Mouse (Mus musculus): ENCODE results near the gene Atp13a1.

The Atp13a1 gene

DNA sequence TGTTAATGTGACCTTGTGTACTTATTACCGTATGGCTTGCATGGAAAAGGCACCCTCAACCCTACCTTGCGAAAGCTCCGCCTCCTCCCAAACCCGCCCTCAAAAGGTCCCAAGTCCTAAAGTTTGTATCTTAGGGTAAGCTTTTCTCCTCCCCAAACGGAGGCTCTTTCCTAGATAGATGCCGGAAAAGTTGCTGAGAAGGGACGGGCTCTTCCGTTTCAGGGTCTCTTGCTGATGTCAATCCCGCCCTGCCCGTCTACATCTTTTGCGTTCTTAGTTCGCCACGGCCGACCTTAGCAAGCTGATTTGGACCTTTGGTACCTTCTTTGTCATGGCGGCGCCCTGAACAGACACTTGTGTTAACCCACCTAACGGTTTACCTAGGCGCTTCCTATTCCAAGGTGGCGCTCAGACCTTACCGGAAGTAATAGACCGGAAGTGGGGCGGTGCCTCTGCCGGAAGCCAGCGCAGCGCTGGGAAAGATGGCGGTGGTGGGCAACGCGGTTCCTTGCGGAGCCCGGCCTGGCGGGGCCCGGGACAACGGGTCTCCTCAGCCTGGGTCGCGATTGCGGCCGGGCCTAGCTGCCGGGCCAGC is at the start of gene Atp13a1, which contains the start of gene Zfp866:
Gene Atp13a1, plus strand, starts transcription at position 391 of the 595 bp plus-strand sequence.
Gene Zfp866, minus strand, starts transcription at position 406 of the 595 bp plus-strand sequence.
- DNase-seq (ENCODE audit: low read depth, low spot score), result peak; percentile 94

DNA sequence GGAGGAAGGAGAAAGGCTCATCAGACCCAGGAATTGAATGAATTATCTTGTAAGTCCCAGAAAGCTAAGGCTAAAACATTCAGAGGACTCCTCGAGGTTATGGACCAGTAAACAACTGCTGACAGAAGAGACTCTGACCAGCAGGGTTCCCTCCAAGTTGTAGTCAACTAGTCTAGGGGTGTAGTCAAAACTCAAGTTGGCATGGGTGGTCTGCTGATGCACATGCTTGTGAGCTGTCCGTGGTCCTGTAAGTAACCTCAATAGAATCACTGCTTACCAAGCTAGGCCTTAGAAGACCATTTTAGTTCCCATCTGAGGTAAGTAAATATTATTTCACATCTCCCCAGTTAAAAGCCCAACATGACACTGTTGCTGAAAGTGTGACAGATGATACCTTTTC is 49.7 kb upstream of the Atp13a1 start:
- DNase-seq (ENCODE audit: low read depth, low spot score), result peak; percentile 22

DNA sequence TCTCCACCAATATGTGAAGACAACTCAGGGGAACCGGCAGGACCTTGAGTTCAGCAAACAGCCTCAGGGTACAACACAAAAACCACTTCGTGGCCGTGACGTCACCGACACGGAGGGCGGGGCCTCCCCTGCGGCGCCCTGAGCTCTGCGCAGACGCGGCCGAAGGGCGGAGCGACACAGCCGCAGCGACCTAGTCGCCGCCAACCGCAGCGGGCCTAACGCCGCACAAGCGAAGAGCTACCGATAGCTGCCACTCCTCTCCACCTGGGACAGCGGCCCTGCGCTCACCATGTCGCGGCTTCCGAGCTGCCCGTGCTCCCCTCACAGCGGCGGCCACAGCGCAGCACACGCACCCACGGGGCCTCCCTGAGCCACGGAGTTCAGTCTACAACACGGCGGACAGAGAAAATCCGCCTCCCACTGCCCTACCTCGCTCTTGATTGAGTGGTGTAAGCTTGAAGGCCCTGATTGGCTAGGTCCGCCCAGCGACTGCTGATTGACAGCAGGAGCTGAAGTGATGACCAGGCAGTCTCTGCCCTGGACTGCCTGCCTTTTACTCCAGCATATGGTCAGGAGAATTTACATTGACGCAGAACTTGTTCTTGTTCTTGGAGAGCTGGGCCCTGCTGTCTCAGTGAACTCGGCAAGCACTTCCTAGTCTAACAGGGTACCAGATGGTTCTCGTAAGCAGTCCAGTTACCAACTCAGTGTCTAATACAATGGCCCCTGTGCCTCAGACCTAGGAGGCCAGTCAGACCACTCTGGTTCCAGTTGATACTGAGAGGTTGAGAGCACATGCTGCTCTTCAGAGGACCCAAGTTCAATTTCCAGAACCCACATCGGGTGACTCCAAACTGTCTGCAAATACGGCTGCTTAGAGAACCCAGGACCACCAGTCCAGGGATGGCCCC is 41.2 kb upstream of the Atp13a1 start, which contains the start of gene Zfp963:
Gene Zfp963, minus strand, starts transcription at position 427 of the 911 bp plus-strand sequence.
- DNase-seq (ENCODE audit: low read depth, low spot score), result peak; percentile 98

DNA sequence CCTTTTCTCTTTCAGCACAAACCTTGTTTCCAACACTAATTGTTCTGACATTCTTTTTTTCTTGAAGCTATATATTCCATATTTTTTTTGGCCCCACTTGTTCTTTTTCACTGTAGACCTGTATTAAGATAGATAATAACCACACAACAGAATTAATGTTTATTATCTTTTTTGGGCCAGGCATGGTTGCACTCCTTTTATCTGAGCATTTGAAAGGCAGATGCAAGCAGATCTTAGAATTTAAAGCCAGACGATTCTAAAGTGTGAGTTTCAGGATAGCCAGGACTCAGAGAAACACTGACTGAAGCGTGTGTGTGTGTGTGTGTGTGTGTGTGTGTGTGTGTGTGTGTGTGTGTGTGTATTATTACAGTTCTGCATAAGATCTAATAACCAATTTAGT is 38.5 kb upstream of the Atp13a1 start:
- no peak for DNase-seq (ENCODE audit: low read depth, low spot score)

DNA sequence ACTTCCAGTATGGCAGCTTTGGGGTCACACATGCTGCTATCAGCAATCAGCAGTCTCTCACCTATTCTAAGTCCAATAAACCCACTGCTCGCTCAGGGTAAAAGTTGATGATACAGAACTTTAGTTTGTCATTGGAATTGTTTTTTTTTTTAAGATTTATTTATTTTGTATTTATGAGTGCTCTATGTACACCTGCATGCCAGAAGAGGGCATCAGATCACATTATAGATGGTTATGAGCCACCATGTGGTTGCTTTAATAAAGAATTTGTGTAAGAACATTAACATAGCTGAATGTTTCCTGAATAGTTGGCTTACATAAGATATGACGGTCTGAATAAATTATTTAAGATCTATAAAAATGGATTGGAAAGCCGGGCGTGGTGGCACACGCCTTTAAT is 32.6 kb upstream of the Atp13a1 start:
- no peak for DNase-seq (ENCODE audit: low read depth, low spot score)

DNA sequence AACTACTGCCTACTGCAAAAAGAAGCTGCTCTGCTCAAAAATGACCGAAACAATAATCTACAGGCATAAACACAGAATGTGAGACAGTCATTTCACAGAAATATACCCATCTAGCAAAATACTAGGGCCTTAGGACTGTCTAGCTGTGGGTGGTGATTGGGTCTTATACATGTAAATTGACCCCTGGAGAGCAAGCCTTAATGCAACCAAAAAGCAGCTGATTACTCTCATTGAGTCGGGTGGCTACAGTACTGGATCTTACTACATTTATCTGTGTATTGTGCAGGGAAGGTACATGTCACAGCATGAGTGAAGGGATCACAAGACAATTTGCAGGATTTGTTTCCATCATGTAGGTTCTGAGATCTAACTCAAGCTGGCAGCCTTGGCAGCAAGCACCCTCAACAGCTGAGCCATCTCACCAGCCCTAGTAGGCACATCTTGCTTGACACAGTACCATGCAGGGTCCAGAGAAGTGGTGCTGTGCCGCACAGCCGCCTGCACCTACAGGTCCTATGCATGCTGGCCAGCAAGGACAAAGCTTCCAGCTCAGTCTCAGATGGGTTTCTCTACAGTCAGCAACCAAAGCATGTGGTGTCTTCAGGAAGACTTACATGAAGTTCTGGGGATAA is 29.0 kb upstream of the Atp13a1 start:
- no peak for DNase-seq (ENCODE audit: low read depth, low spot score)

DNA sequence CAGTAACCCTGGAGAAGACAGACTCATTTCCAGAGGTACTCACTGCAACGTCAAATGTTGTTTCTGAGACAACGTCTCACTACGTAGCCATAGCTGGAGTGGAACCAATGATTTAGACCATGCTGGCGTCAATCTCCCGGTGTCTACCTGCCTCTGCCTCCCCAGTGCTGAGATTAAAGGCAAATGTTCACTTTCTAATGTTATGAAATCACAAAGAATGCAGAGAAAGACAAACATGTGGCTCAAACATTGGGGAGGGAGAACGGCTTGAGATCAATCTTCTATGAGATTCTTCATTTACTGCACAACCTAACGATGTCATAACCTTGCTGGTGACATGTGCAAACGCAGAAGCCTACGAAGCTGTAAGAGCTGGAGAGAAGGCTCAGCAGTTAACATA is 19.7 kb upstream of the Atp13a1 start:
- DNase-seq (ENCODE audit: low read depth, low spot score), result no peak

DNA sequence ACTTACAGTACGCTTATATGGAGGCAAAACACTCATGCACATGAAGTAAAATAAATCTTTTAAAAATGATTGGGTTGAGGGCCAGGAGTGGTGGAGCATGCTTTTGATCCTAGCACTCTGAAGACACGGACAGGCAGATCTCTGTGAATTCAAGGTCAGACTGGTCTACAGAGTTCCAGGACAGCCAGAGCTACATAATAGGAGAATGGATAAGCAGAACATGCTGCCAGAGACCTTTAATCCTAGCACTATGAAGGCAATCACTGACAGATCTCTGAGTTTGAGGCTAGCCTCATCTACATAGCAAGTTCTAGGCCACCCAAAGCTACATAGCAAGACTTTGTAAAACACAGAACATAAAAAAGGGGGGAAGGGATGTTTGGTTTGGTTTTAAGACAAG is 18.9 kb upstream of the Atp13a1 start:
- DNase-seq (ENCODE audit: low read depth, low spot score), result no peak

DNA sequence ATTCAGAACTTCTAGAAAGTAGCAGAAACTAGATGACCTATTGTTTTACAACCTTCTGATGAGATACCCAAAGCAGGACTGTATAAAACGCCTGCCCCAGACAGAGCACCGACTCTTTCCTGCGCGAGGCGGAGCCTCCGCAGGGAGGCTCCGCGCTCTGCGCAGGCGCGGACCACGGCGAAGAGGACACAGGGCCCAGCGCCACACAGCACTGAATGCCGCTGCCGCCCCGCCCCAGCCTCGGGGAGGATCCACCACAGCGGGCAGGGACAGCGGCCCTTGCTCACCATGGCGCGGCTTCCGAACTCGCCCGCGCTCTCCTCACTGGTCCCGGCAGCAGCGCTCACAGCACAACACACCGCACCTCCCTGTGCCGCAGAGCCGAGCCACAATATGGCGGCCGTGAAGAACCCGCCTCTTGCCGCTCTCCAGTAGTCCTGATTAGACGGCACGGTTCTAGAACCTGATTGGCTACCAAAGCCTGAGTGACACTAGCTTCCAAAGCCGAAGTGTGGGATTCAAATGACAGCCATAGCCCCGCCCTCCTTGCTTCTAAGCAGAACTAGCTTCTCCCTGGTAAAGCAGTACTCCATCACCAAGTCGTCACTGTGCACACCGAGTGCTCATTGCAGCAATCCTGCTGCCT is 16.3 kb upstream of the Atp13a1 start, which contains the start of gene Gm20422:
Gene Gm20422, minus strand, starts transcription at position 384 of the 646 bp plus-strand sequence.
- DNase-seq (ENCODE audit: low read depth, low spot score), result peak; percentile 98

DNA sequence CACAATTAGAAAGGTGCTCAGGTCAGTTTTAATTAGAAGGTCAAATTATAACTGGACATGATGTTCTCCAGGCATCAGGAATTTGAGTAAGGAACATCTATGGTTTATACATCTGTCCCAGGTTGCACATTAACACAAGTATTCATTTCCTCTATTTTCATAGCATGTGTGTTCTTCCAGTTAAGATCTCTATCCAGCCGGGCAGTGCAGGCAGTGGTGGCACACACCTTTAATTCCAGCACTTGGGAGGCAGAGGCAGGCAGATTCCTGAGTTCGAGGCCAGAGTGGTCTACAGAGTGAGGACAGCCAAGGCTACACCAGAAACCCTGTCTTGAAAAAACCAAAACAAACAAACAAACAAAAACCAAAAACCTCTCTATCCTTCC is 15.8 kb upstream of the Atp13a1 start:
- DNase-seq (ENCODE audit: low read depth, low spot score), result no peak

DNA sequence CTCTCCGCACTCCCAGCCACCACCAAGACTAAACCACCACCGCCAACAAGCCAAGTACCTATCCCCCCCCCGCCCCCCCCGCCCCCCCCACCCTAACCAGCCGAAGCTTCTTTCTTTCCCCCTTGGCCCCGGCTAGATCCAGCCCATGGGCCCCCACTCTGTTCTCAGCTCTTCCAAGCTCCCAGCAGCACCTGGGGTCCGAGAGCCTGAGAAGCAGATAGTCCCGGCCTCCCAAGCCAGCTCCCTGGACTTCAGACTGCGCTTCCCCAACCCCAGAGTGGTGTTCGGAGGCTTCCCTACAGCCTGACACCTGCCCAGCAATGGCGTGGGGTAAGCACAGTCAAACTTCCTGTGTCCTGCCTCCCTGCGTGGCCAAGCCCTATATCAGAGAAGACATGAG is 13.9 kb upstream of the Atp13a1 start:
- DNase-seq (ENCODE audit: low read depth, low spot score), result no peak

DNA sequence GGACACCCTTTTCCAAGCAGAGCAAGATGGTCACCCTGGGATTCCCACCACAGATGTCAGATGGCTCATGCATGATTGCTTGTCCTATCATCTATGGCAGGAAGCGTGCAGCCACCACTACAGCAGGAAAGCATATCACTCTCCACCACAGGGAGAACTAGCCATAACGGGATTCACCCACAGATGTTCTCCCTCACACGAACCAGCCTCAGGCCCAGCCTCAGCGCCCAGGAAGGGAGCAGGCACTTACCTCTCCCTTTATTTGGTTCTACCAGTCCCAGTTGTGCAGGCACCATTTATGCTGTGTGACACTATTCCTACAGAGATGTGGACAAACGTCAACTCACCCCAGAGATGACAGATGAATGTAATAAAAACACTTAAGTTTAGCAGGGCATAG is 1.9 kb upstream of the Atp13a1 start:
- DNase-seq (ENCODE audit: low read depth, low spot score), result no peak

DNA sequence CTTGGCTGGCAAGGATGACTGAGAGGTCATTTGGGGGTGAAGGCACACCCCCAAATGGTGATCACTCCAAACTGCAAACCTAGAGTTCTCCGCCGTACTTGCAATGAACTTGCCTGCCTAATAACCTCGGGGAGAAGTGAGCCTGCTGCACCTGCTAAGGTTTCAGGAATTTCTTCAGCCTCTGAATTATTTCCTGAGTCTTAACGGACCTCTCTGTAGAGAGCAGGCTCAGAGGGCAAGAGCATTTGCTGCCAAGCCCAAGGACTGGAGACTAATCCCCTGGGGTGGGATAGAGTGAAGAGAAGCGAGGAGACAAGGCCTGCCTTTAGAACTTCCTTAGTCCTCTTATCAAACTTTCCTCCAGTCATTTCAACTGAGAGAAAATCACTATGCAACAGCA is 1.2 kb upstream of the Atp13a1 start:
- peak; percentile 25 for DNase-seq (ENCODE audit: low read depth, low spot score)

DNA sequence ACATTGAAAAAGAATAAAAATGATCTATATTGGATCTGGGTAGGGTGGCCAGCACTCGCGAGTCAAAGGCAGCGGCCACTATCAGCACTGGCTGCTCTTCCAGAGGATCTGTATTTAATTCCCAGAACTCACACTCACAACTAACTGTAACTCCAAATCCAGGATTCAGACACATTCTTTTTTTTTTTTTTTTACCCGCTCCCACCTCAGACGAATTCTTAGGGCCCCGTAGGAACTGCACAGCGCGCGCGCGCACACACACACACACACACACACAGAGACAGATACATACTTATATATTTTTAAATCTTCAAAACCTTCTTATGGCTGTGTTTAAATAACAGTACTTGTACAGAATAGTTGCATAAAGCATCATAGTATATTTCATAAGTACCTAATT is 599 bp upstream of the Atp13a1 start:
- no peak for DNase-seq (ENCODE audit: low read depth, low spot score)

DNA sequence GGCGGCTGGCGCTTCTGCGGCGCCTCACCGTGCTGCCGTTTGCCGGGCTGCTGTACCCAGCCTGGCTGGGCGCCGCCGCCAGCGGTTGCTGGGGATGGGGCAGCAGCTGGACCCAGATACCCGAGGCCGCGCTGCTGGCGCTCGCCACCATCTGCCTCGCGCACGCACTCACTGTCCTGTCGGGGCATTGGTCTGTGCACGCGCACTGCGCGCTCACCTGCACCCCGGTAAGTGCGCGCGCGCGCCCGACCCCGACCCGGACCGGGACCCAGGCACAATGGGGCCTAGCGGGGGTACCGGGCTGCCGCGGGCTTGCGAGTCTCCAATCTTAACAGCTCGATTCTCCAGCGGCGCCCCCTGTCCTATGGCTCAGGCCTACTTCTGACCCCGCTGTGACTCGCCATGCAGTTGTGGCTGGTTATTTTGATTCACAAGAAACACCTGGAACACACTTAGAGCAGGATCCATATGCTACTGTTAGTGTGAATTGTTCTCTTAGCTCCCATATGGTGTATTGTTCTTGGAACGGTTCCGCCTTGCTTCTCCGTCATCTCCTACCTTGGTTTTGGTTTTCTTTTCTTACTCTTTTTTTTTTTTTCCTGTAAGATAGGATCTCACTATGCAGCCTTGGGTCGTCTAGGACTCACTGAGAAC is 579 bp downstream of the Atp13a1 start:
- DNase-seq (ENCODE audit: low read depth, low spot score), result no peak

DNA sequence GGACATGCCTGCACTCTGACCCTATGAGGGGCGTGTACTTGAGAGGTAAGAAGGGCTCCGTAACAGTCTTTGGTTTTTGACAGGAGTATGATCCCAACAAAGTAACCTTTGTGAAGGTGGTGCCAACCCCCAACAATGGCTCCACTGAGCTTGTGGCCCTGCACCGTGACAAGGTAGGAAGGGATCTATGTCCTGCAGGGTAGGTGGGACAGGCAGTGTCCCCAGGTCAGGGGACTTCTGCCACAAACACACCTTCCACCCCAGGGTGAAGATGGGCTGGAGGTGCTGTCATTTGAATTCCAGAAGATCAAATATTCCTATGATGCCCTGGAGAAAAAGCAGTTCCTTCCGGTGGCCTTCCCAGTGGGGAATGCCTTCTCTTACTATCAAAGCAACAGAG is 2.7 kb downstream of the Atp13a1 start:
- DNase-seq (ENCODE audit: low read depth, low spot score), result no peak

DNA sequence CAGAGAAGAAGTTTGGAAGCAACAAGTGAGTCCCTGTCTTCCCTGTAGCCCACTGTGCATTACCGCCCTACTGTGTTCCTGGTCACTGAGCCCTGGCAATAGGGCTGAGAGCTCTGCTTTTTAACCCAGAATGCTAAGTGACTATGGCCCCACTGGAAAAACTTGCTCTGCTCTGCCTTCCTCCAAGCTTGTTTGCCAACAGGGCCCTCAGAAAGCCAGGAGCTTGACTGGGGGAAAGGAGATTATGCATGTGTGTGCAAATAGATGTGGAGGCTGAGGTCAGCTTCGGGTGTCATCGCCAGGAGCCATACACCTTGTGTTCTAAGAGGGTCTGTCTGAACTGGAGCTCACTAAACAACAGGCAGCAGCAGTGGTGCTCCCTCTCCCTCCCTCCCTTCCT is 3.1 kb downstream of the Atp13a1 start:
- no peak for DNase-seq (ENCODE audit: low read depth, low spot score)

DNA sequence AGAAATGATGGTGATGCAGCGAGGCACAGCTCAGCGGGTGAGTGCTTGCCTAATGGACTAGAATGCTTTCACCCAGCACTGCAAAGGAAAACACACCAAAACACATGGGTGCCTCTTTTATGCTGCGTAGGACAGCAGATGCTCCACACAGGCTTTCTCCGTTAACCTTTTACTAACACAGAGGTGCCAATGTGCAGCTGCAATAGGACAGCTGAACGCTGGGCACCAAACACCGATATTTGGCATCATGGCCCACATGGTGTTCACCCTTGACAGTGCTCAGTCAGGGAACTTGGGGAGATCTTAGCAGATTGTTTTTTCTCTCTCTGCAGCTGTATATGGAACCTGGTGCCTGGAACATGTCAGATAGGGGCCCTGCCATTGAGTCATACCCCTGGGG is 3.9 kb downstream of the Atp13a1 start:
- DNase-seq (ENCODE audit: low read depth, low spot score), result no peak

DNA sequence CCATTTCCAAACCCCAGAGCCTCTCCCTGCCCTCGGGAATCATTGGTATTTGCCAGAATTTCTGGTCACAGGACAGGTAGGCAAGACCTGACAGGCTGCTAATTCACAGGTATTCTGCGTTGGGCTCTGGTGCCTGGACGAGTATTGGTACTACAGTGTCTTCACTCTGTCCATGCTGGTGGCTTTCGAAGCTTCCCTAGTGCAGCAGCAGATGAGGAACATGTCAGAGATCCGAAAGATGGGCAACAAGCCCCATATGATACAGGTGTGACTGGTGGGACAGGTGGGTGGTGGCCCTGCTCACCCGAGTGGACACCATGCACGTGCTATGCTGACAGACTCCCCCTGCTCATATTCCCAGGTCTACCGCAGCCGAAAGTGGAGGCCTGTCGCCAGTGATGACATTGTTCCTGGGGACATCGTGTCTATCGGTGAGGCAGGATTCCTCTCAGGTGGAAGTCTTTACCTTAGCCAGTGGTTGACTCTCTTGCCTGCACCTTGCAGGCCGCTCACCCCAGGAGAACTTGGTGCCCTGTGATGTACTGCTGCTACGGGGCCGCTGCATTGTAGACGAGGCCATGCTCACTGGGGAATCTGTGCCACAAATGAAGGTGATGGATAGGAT is 5.9 kb downstream of the Atp13a1 start:
- DNase-seq (ENCODE audit: low read depth, low spot score), result no peak

DNA sequence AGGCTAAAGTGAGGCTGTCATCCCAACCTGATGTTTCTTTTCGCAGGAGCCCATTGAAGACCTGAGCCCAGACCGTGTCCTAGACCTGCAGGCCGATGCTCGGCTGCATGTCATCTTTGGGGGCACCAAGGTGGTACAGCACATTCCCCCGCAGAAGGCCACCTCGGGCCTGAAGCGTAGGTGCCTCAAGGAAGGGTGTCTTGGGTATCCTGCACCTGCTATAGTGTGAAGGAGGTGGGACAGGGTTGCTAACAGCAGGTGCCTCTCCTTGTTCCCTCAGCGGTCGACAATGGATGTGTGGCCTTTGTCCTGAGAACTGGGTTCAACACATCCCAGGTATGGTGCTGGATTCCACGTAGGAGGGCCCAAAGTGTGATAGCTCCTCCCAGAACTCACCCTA is 6.7 kb downstream of the Atp13a1 start:
- no peak for DNase-seq (ENCODE audit: low read depth, low spot score)

DNA sequence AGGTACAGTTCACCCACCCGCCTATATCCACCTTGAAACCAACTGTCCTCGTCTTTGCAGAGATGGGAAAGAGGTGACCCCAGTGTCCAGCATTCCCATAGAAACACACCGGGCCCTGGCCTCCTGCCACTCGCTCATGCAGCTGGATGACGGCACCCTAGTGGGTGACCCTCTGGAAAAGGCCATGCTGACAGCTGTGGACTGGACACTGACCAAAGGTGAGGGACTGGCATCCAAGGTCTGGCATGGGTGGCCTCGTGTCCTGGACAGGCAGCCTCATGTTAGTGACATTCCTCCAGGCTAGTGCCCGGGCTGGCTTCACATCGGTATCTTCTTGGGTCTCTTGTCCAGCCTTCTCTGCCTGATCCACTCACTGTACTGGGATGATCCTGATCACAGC is 8.3 kb downstream of the Atp13a1 start:
- DNase-seq (ENCODE audit: low read depth, low spot score), result no peak
